Mouse (Mus musculus): ENCODE results near the gene Spen.

The Spen gene

DNA sequence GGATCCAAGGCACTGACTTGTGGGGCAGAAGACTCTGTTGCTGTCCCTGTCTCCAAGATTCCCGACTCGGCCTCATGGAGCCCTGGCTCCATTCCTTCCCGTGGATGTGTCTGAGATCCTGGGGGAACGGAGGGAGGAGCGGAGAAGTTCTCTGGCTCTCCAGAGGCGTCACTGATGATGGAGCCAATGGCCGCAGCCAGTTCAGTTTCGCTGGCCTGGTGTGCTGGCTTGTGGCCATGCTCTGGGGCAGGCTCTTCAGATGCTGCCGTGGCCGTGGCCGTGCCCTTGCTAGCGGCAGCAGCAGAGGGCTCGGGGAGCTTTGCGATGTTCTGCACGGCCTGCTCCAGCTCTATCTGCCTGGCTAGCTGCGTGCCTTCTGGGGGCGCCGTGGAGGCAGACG lies 64.0 kb downstream of the Spen start:
- no peak for DNase-seq (ENCODE audit: low spot score)

GRCm38 (mm10) chr4:141472641-141473321 lies 65.6 kb downstream of the Spen start:
- no peak for DNase-seq (ENCODE audit: low spot score)

DNA sequence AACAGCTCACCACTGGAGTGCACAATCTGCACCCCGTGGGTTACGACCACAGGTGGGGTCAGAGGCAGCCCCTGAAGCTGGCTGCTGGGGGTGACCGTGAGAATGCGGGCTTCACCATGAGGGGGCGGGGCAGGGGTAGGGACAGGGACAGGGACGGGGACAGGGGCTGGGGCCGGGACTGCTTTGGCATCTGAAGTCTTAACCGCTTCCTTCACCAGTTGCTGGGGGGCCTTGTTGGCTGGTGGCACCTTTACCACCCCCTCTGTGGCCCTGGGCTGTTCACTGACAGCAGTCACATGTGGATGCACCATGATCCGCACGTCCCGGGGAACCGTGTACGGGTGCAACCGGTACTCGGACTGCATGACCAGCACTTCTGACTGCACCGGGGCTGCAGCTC lies 66.9 kb downstream of the Spen start:
- no peak for DNase-seq (ENCODE audit: low spot score)

DNA sequence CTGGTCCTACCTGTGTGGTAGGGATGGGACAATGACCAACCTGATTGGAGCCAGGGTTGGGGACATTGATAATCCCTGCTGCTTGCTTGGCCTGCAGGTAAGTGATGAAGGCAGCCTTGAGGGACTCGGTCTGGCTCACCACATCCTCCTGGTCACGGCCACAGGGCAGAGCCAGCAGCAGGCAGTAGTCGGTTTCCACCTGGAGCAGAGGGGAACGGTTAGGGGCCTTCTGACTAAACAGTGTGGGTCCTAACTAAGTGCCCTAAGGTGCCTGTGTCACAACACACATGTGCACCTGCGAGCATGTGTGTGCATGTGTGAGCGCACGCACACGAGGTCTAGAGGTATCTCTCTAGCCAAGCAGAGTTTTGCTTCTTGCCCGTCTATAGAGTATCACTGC lies 69.1 kb downstream of the Spen start:
- DNase-seq (ENCODE audit: low spot score): no peak

- no peak for DNase-seq (ENCODE audit: low spot score)
These were observed 69.8 kb downstream of the Spen start for GRCm38 (mm10) chr4:141468576-141468975.

DNA sequence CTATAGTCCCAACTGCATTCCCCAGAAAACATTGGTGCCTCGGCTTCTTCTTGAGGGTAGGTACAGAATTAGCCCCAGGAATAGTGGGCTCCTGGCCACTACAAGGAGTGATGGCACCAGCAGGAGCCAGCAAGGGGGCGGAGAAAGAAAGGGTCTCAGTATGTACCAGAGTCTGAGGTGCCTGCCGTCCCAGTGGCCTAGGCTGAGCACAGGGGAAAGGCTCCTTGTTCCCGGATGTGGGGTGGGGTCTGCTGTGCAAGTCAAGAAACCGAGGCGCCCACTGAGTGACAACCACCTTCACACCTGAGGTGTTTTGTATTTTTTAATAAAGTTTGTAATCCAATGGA lies 70.8 kb downstream of the Spen start:
- no peak for DNase-seq (ENCODE audit: low spot score)

DNA sequence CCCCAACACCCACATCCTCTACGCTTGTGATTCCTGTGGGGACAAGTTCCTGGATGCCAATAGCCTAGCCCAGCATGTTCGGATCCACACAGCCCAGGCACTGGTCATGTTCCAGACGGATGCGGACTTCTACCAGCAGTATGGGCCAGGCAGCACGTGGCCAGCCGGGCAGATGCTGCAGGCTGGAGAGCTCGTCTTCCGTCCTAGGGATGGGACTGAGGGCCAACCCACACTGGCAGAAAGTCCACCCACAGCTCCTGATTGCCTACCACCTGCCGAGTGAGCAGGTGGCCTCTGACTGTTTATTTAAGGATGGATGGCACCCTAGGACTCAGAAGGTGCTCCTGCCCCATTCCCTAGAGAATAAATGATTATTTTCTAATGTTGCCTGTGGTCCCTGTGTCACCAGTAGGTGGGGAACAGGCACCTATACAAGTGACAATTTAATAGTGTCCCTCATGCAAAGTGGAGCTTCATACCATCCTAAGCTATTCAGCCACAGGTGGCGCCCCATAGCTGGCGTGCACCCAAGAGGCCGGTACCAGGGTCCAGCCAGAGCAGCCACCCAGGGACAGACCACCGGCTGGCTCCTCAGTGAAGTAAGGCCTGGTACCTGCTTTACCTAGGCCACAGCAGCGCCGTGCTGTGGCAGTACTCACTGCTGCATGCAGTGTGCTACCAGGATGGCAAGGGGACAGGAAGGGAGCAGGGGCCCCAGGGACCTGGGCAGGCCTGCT lies 71.4 kb downstream of the Spen start:
- no peak for DNase-seq (ENCODE audit: low spot score)

- no peak for DNase-seq (ENCODE audit: low spot score)
These were observed 72.1 kb downstream of the Spen start for GRCm38 (mm10) chr4:141466289-141466795.

DNA sequence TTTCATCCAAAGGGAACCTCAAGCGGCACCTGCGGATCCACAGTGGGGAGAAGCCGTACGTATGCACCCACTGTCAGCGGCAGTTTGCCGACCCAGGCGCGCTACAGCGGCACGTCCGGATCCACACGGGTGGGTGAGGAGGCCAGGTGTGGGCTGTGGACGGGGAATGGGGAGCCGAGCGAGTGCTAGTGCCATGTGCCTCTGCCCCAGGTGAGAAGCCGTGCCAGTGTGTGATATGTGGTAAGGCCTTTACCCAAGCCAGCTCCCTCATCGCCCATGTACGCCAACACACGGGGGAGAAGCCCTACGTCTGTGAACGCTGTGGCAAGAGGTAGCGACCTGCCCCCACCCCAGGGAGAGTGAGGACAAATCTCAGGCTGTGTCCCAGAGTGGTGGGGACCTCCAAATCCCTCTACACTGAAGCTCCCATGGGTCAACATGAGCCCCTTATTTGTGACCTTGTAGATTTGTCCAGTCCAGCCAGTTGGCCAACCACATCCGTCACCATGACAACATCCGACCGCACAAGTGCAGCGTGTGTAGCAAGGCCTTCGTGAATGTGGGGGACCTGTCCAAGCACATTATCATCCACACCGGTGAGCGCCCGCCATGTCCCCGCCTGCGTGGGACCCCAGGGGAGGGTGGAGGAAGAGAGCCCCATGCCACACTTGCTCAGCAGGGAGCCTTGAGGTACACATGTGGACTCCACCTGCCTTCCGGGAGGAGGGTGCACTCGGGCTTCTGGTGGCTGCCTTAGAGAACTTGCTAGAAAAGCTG lies 72.7 kb downstream of the Spen start:
- DNase-seq (ENCODE audit: low spot score): no peak

DNA sequence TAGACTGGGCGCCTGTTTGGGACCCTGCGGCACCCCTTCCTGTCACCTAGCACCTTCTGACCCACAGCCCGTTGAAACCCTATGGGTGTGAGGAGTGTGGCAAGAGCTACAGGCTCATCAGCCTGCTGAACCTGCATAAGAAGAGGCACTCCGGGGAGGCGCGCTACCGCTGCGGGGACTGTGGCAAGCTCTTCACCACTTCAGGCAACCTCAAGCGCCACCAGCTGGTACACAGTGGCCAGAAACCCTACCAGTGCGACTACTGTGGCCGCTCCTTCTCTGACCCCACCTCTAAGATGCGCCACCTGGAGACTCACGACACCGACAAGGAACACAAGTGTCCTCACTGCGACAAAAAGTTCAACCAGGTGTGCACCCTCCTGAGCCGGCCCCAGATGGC lies 73.7 kb downstream of the Spen start:
- DNase-seq (ENCODE audit: low spot score): no peak

- peak; percentile 29 for DNase-seq (ENCODE audit: low spot score)
These were observed 74.9 kb downstream of the Spen start for GRCm38 (mm10) chr4:141463472-141463871.

DNA sequence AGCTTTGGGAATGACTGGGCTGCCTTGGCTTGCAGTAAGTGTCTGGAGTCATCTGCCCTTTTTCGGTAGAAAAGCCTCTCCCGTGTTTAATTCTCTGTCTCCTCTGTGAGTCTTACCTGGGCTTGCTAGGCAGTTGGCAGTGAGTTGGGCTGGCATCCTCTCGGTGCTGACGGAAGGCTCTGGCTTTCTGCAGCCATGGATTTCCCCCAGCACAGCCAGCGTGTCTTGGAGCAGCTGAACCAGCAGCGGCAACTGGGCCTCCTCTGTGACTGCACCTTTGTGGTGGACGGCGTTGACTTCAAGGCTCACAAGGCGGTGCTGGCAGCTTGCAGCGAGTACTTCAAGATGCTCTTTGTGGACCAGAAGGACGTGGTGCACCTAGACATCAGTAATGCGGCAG lies 76.8 kb downstream of the Spen start:
- no peak for DNase-seq (ENCODE audit: low spot score)

GRCm38 (mm10) chr4:141461088-141461487 lies 77.3 kb downstream of the Spen start:
- no peak for DNase-seq (ENCODE audit: low spot score)

DNA sequence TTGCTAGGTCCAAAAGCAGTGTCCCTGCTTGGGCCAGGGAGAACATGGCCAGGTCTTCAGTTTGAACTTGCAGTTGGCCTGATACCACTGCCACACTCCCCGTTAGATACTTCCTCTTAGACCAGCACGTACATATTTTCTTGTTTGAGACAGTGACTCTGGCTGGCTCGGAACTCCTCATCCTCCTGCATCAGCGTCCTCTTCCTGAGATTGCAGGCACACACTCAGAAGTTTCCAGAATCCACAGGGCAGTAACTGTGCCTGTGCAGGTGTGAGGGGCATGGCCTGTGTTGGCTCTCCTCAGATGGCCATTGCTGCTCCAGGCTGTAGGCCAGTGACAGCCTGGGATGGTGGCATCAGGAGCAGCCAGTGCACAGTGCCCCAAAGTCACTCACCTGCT lies 77.9 kb downstream of the Spen start:
- DNase-seq (ENCODE audit: low spot score): no peak

GRCm38 (mm10) chr4:141459766-141460165 lies 78.6 kb downstream of the Spen start:
- no peak for DNase-seq (ENCODE audit: low spot score)

DNA sequence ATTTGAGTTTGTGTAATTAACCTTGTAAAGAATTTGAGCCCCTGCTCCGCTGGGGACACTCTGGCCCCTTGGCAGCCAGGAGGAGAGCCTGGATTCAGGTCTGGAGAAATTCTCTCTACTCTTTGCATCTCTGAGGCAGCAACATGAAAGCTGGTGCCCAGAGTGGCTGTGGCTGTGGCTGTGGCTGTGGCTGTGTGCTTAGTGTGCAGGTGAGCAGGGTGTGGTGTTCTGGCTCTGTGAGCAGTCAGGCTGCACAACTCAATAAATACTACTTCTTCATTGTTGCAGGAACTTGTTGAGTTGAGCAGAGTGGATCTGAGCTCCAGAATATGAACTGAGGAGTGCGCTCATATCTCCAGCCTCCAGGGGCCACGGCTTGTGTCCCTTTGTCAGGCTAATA lies 79.5 kb downstream of the Spen start:
- no peak for DNase-seq (ENCODE audit: low spot score)

GRCm38 (mm10) chr4:141458236-141458635 lies 80.2 kb downstream of the Spen start:
- no peak for DNase-seq (ENCODE audit: low spot score)

GRCm38 (mm10) chr4:141456193-141456938 lies 82.0 kb downstream of the Spen start:
- DNase-seq (ENCODE audit: low spot score): no peak

- no peak for DNase-seq (ENCODE audit: low spot score)
These were observed 82.9 kb downstream of the Spen start for GRCm38 (mm10) chr4:141455526-141455925.

DNA sequence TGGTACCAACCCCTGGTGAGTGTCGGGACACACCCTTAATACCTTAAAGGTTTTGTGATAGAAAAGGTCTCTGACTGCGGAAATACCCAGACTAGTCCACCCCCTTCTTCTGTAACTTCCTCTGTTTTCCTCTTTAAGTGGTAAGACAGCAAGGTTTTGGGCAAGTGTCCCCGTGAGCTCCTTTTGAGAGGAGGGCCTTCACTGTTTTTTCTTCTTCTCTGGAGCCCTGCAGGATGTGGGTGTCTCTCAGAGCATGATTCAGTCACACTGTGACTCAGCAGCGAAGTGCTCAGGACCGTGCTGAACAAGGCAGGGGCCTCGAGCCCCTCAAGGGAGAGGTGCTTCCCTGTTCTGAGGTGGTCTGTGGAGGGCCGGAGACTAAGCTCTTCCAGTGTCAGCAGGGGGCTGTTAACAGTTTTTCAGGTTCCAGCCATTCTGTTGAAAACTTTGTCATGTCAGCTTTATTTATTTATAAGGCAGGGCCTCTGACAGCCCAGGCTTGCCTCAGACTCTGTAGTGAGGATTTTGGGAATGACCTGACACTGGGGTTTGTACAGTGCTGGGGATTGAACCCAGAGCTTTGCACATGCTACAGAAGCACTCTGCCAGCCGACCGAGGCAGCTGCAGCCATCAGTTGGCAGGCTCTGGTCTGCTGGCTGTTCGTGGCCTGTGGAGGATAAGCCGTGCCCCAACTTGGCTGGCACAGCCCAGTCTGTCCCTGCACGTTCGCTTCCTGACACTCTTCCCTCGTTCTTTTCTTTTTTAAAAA lies 83.6 kb downstream of the Spen start:
- DNase-seq (ENCODE audit: low spot score): no peak

- DNase-seq (ENCODE audit: low spot score): no peak
These were observed 86.4 kb downstream of the Spen start for GRCm38 (mm10) chr4:141451916-141452450.

Measured in yolk sac, embryonic 10.5 days (tissue).